Mouse (Mus musculus) lung, adult 2 months (tissue): ENCODE data around the gene Mob3a.

Experiments used
- CTCF ChIP-seq: fragments of 200-500 bp; IDR thresholded peaks from 2 replicates; pipeline ENCODE4 v1.5.1; 2011; ENCODE audit warnings: mild to moderate bottlenecking, low read length, control low read depth; ENCODE audit not compliant: insufficient read depth
- POLR2A ChIP-seq: fragments of 200-500 bp; IDR thresholded peaks from 2 replicates; pipeline ENCODE4 v1.6.1; 2011; ENCODE audit warnings: low read depth, mild to moderate bottlenecking, control low read depth, low read length, borderline replicate concordance; ENCODE audit errors: extremely low read depth

GRCm38 (mm10) chr10:80661149-80661548 lies 40.6 kb downstream of the Mob3a start:
- peak; percentile 80 for TF ChIP-seq CTCF
- no peak for TF ChIP-seq POLR2A
